Mouse (Mus musculus): ENCODE measurements at regions not wholly inside any gene's neighbourhood (a gene's known extent, or its start where the extent isn't known, plus 50 kb on each side); places are given as distances from the start of the nearest gene placed in this dataset.

DNA sequence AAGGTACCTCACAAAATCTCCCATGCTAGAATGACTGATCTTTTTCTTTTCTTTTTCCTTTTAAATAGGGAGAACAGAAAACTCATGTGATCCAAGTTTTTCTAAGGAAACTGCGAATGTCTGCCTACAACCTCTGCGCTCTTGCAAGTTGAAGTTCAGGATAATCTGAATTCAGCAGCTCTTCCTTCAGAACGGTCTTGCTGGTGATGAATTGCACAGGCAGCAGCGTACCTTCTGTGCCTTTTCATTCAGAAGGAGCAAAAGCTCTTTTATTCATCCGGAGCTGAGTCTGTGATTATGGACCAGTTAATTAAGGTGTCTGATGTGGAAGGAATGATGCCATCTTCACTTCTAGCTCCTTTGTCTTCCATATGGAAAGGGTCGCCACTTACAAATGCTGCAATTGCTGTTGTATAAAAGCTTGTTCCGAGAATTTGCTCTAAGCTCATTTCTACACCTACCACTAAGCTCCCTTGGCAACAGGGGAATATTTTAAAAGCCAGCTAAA is 353.9 kb downstream of the Zpld1 start:
- TF ChIP-seq CTCF (IDR thresholded peaks at IDR 0.05; ENCODE audit: borderline replicate concordance, control insufficient read depth, extremely low read depth, insufficient read depth, low read length, poor library complexity) (no peak), POLR2A (IDR thresholded peaks at IDR 0.05; ENCODE audit: control insufficient read depth, extremely low read depth, insufficient read depth, low read length, poor library complexity) (no peak)

Measured in thymus, adult 2 months (tissue).